Mouse (Mus musculus): ENCODE data around the gene Vps54.

DNA sequence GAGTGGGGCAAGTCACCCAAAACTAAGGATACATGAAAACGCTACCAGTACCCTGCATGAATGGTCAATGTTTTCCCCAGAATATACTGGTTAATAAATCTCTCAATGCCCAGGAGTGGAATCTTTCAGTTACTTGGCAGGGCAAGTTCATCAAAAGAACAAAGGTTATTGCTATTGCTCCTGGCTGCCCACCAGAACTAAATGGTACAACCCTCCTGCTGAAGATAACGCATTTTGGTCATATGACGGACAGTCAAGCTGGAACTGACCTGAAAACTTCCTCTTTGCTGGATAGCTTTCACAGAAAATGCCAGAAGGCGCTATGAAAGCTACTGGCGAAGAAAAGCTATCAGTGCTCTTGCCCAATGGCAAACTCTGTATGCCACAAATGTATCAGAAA is 86.7 kb downstream of the Vps54 start:
- TF ChIP-seq CTCF (conservative IDR thresholded peaks at IDR 0.05 in 1 of 2, IDR thresholded peaks at IDR 0.05 in 1 of 2; ENCODE audit: low read depth in 2 of 2, low read length in 2 of 2) (no peak), KAT2A (IDR thresholded peaks at IDR 0.05; ENCODE audit: insufficient replicate concordance, low read length) (no peak), TCF12 (IDR thresholded peaks at IDR 0.05; ENCODE audit: low read depth, low read length) (no peak), E2F4 (IDR thresholded peaks at IDR 0.05; ENCODE audit: insufficient replicate concordance, low read depth, low read length) (no peak), POLR2AphosphoS2 (IDR thresholded peaks at IDR 0.05; ENCODE audit: low read depth, low read length) (no peak), POLR2A (IDR thresholded peaks at IDR 0.05; ENCODE audit: low read depth, low read length) (no peak)
